Mouse (Mus musculus) hindbrain, postnatal 0 days (tissue): ENCODE data around the gene Fat2. TPM values are rescaled to one million over a fixed set of nuclear protein-coding genes. Genes with fewer than 3 reads are reported as not detected.

Source experiments
- ATAC-seq: fragments of 200-750 bp; cut with Nextera tagmentation; 2 replicates; pipeline ENCODE4 v1.8.0; 2017; ENCODE audit warnings: mild to moderate bottlenecking, moderate TSS enrichment, moderate library complexity
- DNase-seq: peaks from one replicate; pipeline ENCODE4 v3.0.0-alpha.2; 2015; ENCODE audit warnings: low spot score
- H3K27ac ChIP-seq: fragments of 300-500 bp; sonication (generic); 2 replicates; pipeline ENCODE4 v1.5.1; 2014; ENCODE audit warnings: mild to moderate bottlenecking
- H3K27me3 ChIP-seq: fragments of 300-500 bp; sonication (generic); 2 replicates; pipeline ENCODE4 v1.6.1; 2014; ENCODE audit warnings: low read length, mixed read lengths; ENCODE audit not compliant: insufficient read depth
- H3K36me3 ChIP-seq: fragments of 300-500 bp; sonication (generic); 2 replicates; pipeline ENCODE4 v1.6.1; 2014; ENCODE audit warnings: low read length, mixed read lengths; ENCODE audit not compliant: insufficient read depth
- H3K4me1 ChIP-seq: fragments of 300-500 bp; sonication (generic); 2 replicates; pipeline ENCODE4 v1.6.1; 2014; ENCODE audit warnings: antibody characterized with exemption, low read length, mixed read lengths; ENCODE audit not compliant: insufficient read depth
- H3K4me2 ChIP-seq: fragments of 300-500 bp; sonication (generic); 2 replicates; pipeline ENCODE4 v1.6.1; 2014; ENCODE audit warnings: low read depth, mild to moderate bottlenecking, low read length, moderate library complexity, mixed read lengths
- H3K4me3 ChIP-seq: fragments of 300-500 bp; sonication (generic); 2 replicates; pipeline ENCODE4 v1.5.1; 2014; ENCODE audit warnings: low read length
- H3K9ac ChIP-seq: fragments of 300-500 bp; sonication (generic); replicated peaks from 2 replicates; pipeline ENCODE4 v1.6.1; 2014; ENCODE audit warnings: mild to moderate bottlenecking, low read length, moderate library complexity, mixed read lengths
- H3K9me3 ChIP-seq: fragments of 300-500 bp; sonication (generic); 2 replicates; pipeline ENCODE4 v1.6.1; 2016; ENCODE audit warnings: low read length, mixed read lengths
- CTCF ChIP-seq: IDR thresholded peaks from 2 replicates; pipeline ENCODE4 v1.5.1; 2016; ENCODE audit warnings: antibody characterized with exemption, control low read depth, low read depth
- WGBS: fragments of 180-500 bp; shearing (Covaris S2); extraction: QIAGEN DNeasy Blood & Tissue Kit; methylation state at CpG from one replicate; pipeline ENCODE4 v1.1.7; 2014; 5-methylcytosine and 5-hydroxymethylcytosine counted together
- polyA plus RNA-seq: library from polyadenylated mRNA; unstranded; fragments of >200 nt; fragmentation: Nextera tagmentation; extraction: Ambion mirVana; gene quantifications from 2 replicates; pipeline ENCODE4 v1.2.1, GENCODE M21; 2015
- total RNA-seq: library from RNA; depleted of rRNA; stranded (reverse); fragments of >200 nt; gene quantifications from 2 replicates; pipeline ENCODE4 v1.2.3, GENCODE M21; 2014; rRNA removed

The Fat2 gene
- total and polyA plus RNA-seq, 2 experiments from 2014 or later = 0.78 to 21.0 TPM

DNA sequence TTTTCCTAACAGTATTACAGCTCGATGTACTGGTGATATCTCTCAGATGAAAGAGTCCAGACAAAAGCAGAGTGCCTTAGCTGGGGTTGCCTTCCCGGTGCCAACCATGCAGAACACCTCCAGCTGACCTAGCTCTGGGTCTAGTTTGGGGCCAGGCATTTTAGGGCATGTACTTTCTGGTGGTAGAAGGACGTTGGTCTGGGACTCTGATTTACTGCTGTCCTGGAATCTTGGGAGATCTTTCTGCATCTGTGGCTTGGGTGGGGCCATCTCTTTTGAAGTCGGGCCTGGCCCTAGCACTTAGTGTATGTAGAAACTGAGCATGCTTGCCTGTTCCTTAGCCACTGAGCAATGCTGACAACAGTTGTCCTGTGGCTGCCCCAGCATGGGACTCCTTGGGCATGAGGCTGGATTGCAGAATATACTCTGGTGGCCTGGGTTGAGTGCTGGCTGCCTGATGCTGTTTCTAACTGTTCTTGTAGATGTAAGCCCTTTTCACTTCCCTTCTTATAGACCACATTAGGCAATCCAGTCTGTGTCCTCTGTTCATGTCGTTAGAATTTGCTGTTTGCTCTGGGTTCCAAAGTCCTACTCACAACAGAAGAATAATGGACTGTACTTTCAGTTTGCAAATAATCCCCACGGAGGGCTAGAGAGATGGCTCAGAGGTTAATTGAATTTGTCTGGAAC lies 128.2 kb downstream of the Fat2 start:
- no peak overlapping the region for H3K4me2 ChIP-seq
- DNase-seq = no peak
- H3K4me1 ChIP-seq = peaks cover 22% of the 10 kb centered on the region
- H3K9ac ChIP-seq = no peak overlapping the region
- no peak overlapping the region for H3K4me3 ChIP-seq
- no peaks in the 10 kb centered on the region for H3K36me3 ChIP-seq
- H3K27ac ChIP-seq = no peak overlapping the region
- whole genome bisulfite sequencing = 60% methylated on average over 6 of the region's 6 CpGs
- no peaks in the 10 kb centered on the region for H3K9me3 ChIP-seq
- no peak for TF ChIP-seq CTCF
- no peaks in the 10 kb centered on the region for H3K27me3 ChIP-seq
- ATAC-seq = no peak

DNA sequence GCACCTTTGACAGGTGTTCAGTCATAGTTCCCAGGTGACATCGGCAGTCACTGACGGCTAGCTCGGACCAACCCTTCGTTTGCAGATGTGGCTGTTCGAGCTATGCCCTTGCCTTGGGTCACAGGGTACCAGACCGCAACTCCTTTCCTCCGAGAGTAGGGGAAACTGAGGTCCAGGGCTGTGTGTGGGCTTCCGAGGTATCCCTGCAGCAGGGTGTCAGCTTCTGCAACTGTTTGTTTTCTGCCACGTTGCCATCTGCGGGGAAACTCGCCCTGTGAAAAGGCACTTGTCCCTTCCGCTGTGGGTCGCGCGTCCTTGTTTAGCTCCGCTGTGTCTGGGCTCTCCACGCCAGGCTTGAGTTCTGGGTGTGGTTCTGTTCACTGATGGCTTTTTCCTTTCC lies 131.8 kb downstream of the Fat2 start:
- H3K4me1 ChIP-seq = peaks cover 17% of the 10 kb centered on the region
- no peaks in the 10 kb centered on the region for H3K9me3 ChIP-seq
- H3K27ac ChIP-seq = peak overlapping the region; percentile 75; the same call in 1 of the 2 replicates
- H3K27me3 ChIP-seq = no peaks in the 10 kb centered on the region
- ATAC-seq (no peak), DNase-seq (peak; percentile 43)
- WGBS = 4% methylated on average over 17 of the region's 17 CpGs
- H3K4me3 ChIP-seq = peak overlapping the region; percentile 79
- no peak for TF ChIP-seq CTCF
- peak overlapping the region; percentile 99 for H3K4me2 ChIP-seq
- H3K36me3 ChIP-seq = no peaks in the 10 kb centered on the region
- H3K9ac ChIP-seq = peak overlapping the region; percentile 73

DNA sequence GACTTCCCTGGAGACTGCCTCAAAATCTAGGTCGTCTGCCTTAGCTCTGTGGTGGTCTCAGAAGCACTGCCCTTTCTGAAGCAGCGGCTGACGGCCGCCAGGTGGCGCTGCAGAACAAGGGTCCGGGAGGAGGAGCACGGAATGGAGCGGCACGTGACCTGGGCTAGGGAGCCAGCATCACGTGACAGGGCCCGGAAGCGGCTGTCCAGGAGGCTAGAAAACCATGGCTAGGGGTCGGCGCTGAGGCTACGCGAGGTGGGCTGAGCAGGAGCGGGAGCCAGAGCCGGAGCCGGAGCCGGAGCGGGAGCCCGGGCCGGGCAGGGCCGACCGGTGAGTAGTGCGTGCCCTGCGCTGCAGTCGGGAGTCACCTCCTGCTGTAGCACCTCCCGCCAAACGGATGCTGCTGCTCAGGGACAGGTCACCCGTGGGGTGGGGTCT lies 132.2 kb downstream of the Fat2 start, which contains the start of gene Slc36a1:
Gene Slc36a1 (plus strand): TSS at position 192 of the 438 bp plus-strand sequence.
- Histone ChIP-seq H3K36me3 (no peaks in the 10 kb centered on the region), H3K27ac (peak within 1 kb of the TSS; percentile 75; the same call in 1 of the 2 replicates), H3K4me2 (peak within 1 kb of the TSS; percentile 99), H3K4me1 (peaks cover 17% of the 10 kb centered on the region), H3K9ac (peak within 1 kb of the TSS; percentile 73), H3K9me3 (no peaks in the 10 kb centered on the region), H3K4me3 (peak within 1 kb of the TSS; percentile 79), H3K27me3 (no peaks in the 10 kb centered on the region)
- ATAC-seq (peak; percentile 94), DNase-seq (peak; percentile 97)
- TF ChIP-seq CTCF = peak; percentile 99
- WGBS = under 1% methylated on average over 31 of the region's 31 CpGs

Other genes with a start within 250 kb of the Fat2 start
- 45.2 and 48.9 TPM in 2 replicates for gene Gm2a, start 238.4 kb downstream of the Fat2 start, total RNA-seq
- gene Gm2a, start 238.4 kb downstream of the Fat2 start, polyA plus RNA-seq = 67.8 and 72.1 TPM in 2 replicates
- gene Slc36a3, start 184.9 kb downstream of the Fat2 start, total RNA-seq = not detected in 2 replicates
- not detected in 2 replicates for gene Slc36a3, start 184.9 kb downstream of the Fat2 start, polyA plus RNA-seq
- 0.36 and 0.84 TPM in 2 replicates for gene Slc36a2, start 151.5 kb downstream of the Fat2 start, total RNA-seq
- gene Slc36a2, start 151.5 kb downstream of the Fat2 start, polyA plus RNA-seq = 0.78 and 0.94 TPM in 2 replicates
- gene Slc36a1, start 132.2 kb downstream of the Fat2 start, total RNA-seq = 35.0 and 37.3 TPM in 2 replicates
- 3.8 TPM in 2 replicates for gene Slc36a1, start 132.2 kb downstream of the Fat2 start, polyA plus RNA-seq
- gene Sparc, start 86.6 kb upstream of the Fat2 start, total RNA-seq = 303 and 356 TPM in 2 replicates
- gene Sparc, start 86.6 kb upstream of the Fat2 start, polyA plus RNA-seq = 794 and 832 TPM in 2 replicates
- 148 and 173 TPM in 2 replicates for gene Atox1, start 124.7 kb upstream of the Fat2 start, total RNA-seq
- 304 and 319 TPM in 2 replicates for gene Atox1, start 124.7 kb upstream of the Fat2 start, polyA plus RNA-seq
- 49.0 and 50.4 TPM in 2 replicates for gene G3bp1, start 133.1 kb upstream of the Fat2 start, total RNA-seq
- 72.0 and 77.7 TPM in 2 replicates for gene G3bp1, start 133.1 kb upstream of the Fat2 start, polyA plus RNA-seq